Mouse (Mus musculus): ENCODE results near the gene Bank1.
A peak's percentile ranks its signal among the peaks of the same experiment; 100 is the strongest.

The Bank1 gene

GRCm38 (mm10) chr3:136103339-136103738 lies 222.5 kb downstream of the Bank1 start:
- no peak for DNase-seq (ENCODE audit: low spot score)

GRCm38 (mm10) chr3:136100973-136101500 lies 224.8 kb downstream of the Bank1 start:
- no peak for DNase-seq (ENCODE audit: low spot score)

GRCm38 (mm10) chr3:136100292-136100691 lies 225.6 kb downstream of the Bank1 start:
- DNase-seq (ENCODE audit: low spot score) = no peak

GRCm38 (mm10) chr3:136086948-136087660 lies 238.8 kb downstream of the Bank1 start:
- no peak for DNase-seq (ENCODE audit: low spot score)

- no peak for DNase-seq (ENCODE audit: low spot score)
Observed at GRCm38 (mm10) chr3:136086431-136086830, 239.4 kb downstream of the Bank1 start.

GRCm38 (mm10) chr3:136085077-136085476 lies 240.8 kb downstream of the Bank1 start:
- no peak for DNase-seq (ENCODE audit: low spot score)

GRCm38 (mm10) chr3:136084066-136084465 lies 241.8 kb downstream of the Bank1 start:
- DNase-seq (ENCODE audit: low spot score) = no peak

- DNase-seq (ENCODE audit: low spot score) = no peak
Observed at GRCm38 (mm10) chr3:136081264-136081663, 244.6 kb downstream of the Bank1 start.

- DNase-seq (ENCODE audit: low spot score) = no peak
Observed at GRCm38 (mm10) chr3:136078535-136078934, 247.3 kb downstream of the Bank1 start.

GRCm38 (mm10) chr3:136070394-136070793 lies 255.5 kb downstream of the Bank1 start:
- no peak for DNase-seq (ENCODE audit: low spot score)

- no peak for DNase-seq (ENCODE audit: low spot score)
Observed at GRCm38 (mm10) chr3:136061907-136062306, 264.0 kb downstream of the Bank1 start.

GRCm38 (mm10) chr3:136050635-136051034 lies 275.2 kb downstream of the Bank1 start:
- DNase-seq (ENCODE audit: low spot score) = no peak

- no peak for DNase-seq (ENCODE audit: low spot score)
Observed at GRCm38 (mm10) chr3:136050215-136050614, 275.7 kb downstream of the Bank1 start.

GRCm38 (mm10) chr3:136048026-136048425 lies 277.8 kb downstream of the Bank1 start:
- no peak for DNase-seq (ENCODE audit: low spot score)

- DNase-seq (ENCODE audit: low spot score) = no peak
Observed at GRCm38 (mm10) chr3:136045381-136045780, 280.5 kb downstream of the Bank1 start.

- no peak for DNase-seq (ENCODE audit: low spot score)
Observed at GRCm38 (mm10) chr3:136040041-136040440, 285.8 kb downstream of the Bank1 start.

GRCm38 (mm10) chr3:136039446-136039845 lies 286.4 kb downstream of the Bank1 start:
- DNase-seq (ENCODE audit: low spot score) = no peak

GRCm38 (mm10) chr3:136037254-136037653 lies 288.6 kb downstream of the Bank1 start:
- DNase-seq (ENCODE audit: low spot score) = no peak

- peak; percentile 3 for DNase-seq (ENCODE audit: low spot score)
Observed at GRCm38 (mm10) chr3:136035784-136036183, 290.1 kb downstream of the Bank1 start.

GRCm38 (mm10) chr3:136024876-136025275 lies 301.0 kb downstream of the Bank1 start:
- DNase-seq (ENCODE audit: low spot score) = no peak

- DNase-seq (ENCODE audit: low spot score) = no peak
Observed at GRCm38 (mm10) chr3:136017517-136017916, 308.3 kb downstream of the Bank1 start.

- DNase-seq (ENCODE audit: low spot score) = peak; percentile 53
Observed at GRCm38 (mm10) chr3:136010616-136011015, 315.2 kb downstream of the Bank1 start.

GRCm38 (mm10) chr3:136007846-136008245 lies 318.0 kb downstream of the Bank1 start:
- DNase-seq (ENCODE audit: low spot score) = peak; percentile 57

All from retina, embryonic 14.5 days (tissue).